Mouse (Mus musculus) lung, postnatal 0 days (tissue): Measurements from ENCODE around the gene Msh3.

Experiments used
- CTCF ChIP-seq: IDR thresholded peaks from 2 replicates; pipeline ENCODE4 v1.5.1; 2016; ENCODE audit warnings: antibody characterized with exemption, mild to moderate bottlenecking
- EP300 ChIP-seq: IDR thresholded peaks from 2 replicates; pipeline ENCODE4 v1.6.1; 2016; ENCODE audit warnings: antibody characterized with exemption, mild to moderate bottlenecking, control low read depth

- TF ChIP-seq CTCF (no peak), EP300 (no peak)
These were observed 126.8 kb downstream of the Msh3 start for GRCm38 (mm10) chr13:92228037-92228436.
